Mouse (Mus musculus): Measurements from ENCODE around the gene Npepl1. TPM values are rescaled to one million over a fixed set of nuclear protein-coding genes. Genes with fewer than 3 reads are reported as not detected.

Npepl1 gene
- polyA plus RNA-seq (2015; fragmentation: Nextera tagmentation; extraction: Ambion mirVana): 66.8 and 74.4 TPM in 2 replicates

- WGBS: 3% methylated on average over 77 of the region's 90 CpGs
- Histone ChIP-seq H3K4me3 (replicated peaks) (peak within 1 kb of the TSS; percentile 58), H3K27me3 (no peaks in the 10 kb centered on the region)
Measured at GRCm38 (mm10) chr2:174109991-174110782, at the start of gene Npepl1. Gene Npepl1, plus strand, starts transcription at chr2:174110349.

GRCm38 (mm10) chr2:174061219-174061618, 48.9 kb upstream of the Npepl1 start:
- no peaks in the 10 kb centered on the region for H3K27me3 ChIP-seq
- no peak for ATAC-seq (ENCODE audit: insufficient number of reproducible peaks, low FRiP score, low TSS enrichment, low read depth)
- H3K9me3 ChIP-seq (replicated peaks): no peaks in the 10 kb centered on the region
- H3K4me1 ChIP-seq: peaks cover 35% of the 10 kb centered on the region
- H3K4me3 ChIP-seq (replicated peaks): no peak overlapping the region
- H3K36me3 ChIP-seq: no peaks in the 10 kb centered on the region
- no peak overlapping the region for H3K9ac ChIP-seq
- no peak overlapping the region for H3K4me2 ChIP-seq (replicated peaks)
- no peak overlapping the region for H3K27ac ChIP-seq (replicated peaks)
- WGBS: 64% methylated on average over 2 of the region's 2 CpGs

More at GRCm38 (mm10) chr2:174109991-174110782, at the start of gene Npepl1:
- H3K9me3 ChIP-seq (replicated peaks): no peaks in the 10 kb centered on the region
- peak within 1 kb of the TSS; percentile 81 for H3K9ac ChIP-seq
- peak; percentile 86 for ATAC-seq (ENCODE audit: insufficient number of reproducible peaks, low FRiP score, low TSS enrichment, low read depth)
- peak within 1 kb of the TSS; percentile 76 for H3K27ac ChIP-seq (replicated peaks)
- peak within 1 kb of the TSS; percentile 69 for H3K4me2 ChIP-seq (replicated peaks)
- peaks cover 18% of the 10 kb centered on the region for H3K36me3 ChIP-seq
- peaks cover 22% of the 10 kb centered on the region for H3K4me1 ChIP-seq

- Histone ChIP-seq H3K36me3 (no peaks in the 10 kb centered on the region), H3K4me3 (replicated peaks) (no peak overlapping the region), H3K9me3 (replicated peaks) (no peaks in the 10 kb centered on the region), H3K4me1 (peaks cover 26% of the 10 kb centered on the region), H3K27ac (replicated peaks) (peak overlapping the region; percentile 71), H3K27me3 (no peaks in the 10 kb centered on the region), H3K4me2 (replicated peaks) (no peak overlapping the region), H3K9ac (no peak overlapping the region)
- no peak for ATAC-seq (ENCODE audit: insufficient number of reproducible peaks, low FRiP score, low TSS enrichment, low read depth)
- WGBS: 63% methylated on average over 6 of the region's 6 CpGs
Measured at GRCm38 (mm10) chr2:174063074-174063473, 47.1 kb upstream of the Npepl1 start.

- ATAC-seq (ENCODE audit: insufficient number of reproducible peaks, low FRiP score, low TSS enrichment, low read depth): peak; percentile 31; the same call in 1 of the 2 replicates
- Histone ChIP-seq H3K4me3 (replicated peaks) (no peak overlapping the region), H3K27ac (replicated peaks) (peak overlapping the region; percentile 71), H3K36me3 (no peaks in the 10 kb centered on the region), H3K9me3 (replicated peaks) (no peaks in the 10 kb centered on the region), H3K4me2 (replicated peaks) (no peak overlapping the region), H3K4me1 (peaks cover 21% of the 10 kb centered on the region), H3K9ac (no peak overlapping the region), H3K27me3 (no peaks in the 10 kb centered on the region)
- WGBS: 56% methylated on average over 9 of the region's 9 CpGs
Measured at GRCm38 (mm10) chr2:174063527-174064211, 46.5 kb upstream of the Npepl1 start.

- Histone ChIP-seq H3K4me2 (replicated peaks) (no peak overlapping the region), H3K36me3 (no peaks in the 10 kb centered on the region), H3K9ac (no peak overlapping the region), H3K4me1 (peaks cover 14% of the 10 kb centered on the region; the same call in 1 of the 2 replicates), H3K4me3 (replicated peaks) (no peak overlapping the region), H3K9me3 (replicated peaks) (no peaks in the 10 kb centered on the region), H3K27me3 (no peaks in the 10 kb centered on the region), H3K27ac (replicated peaks) (no peak overlapping the region)
- 68% methylated on average over 6 of the region's 6 CpGs for WGBS
- no peak for ATAC-seq (ENCODE audit: insufficient number of reproducible peaks, low FRiP score, low TSS enrichment, low read depth)
Measured at GRCm38 (mm10) chr2:174067793-174068419, 42.2 kb upstream of the Npepl1 start.

- Histone ChIP-seq H3K9me3 (replicated peaks) (no peaks in the 10 kb centered on the region), H3K4me2 (replicated peaks) (no peak overlapping the region), H3K9ac (no peak overlapping the region), H3K4me1 (peaks cover 15% of the 10 kb centered on the region), H3K4me3 (replicated peaks) (no peak overlapping the region), H3K27me3 (no peaks in the 10 kb centered on the region), H3K27ac (replicated peaks) (no peak overlapping the region), H3K36me3 (no peaks in the 10 kb centered on the region)
- 54% methylated on average over 3 of the region's 3 CpGs for WGBS
- no peak for ATAC-seq (ENCODE audit: insufficient number of reproducible peaks, low FRiP score, low TSS enrichment, low read depth)
Measured at GRCm38 (mm10) chr2:174069532-174070049, 40.6 kb upstream of the Npepl1 start.

GRCm38 (mm10) chr2:174071406-174071805, 38.7 kb upstream of the Npepl1 start:
- Histone ChIP-seq H3K9ac (no peak overlapping the region), H3K4me1 (peaks cover 28% of the 10 kb centered on the region), H3K36me3 (no peaks in the 10 kb centered on the region), H3K4me2 (replicated peaks) (no peak overlapping the region), H3K9me3 (replicated peaks) (no peaks in the 10 kb centered on the region), H3K4me3 (replicated peaks) (no peak overlapping the region), H3K27me3 (no peaks in the 10 kb centered on the region), H3K27ac (replicated peaks) (no peak overlapping the region)
- ATAC-seq (ENCODE audit: insufficient number of reproducible peaks, low FRiP score, low TSS enrichment, low read depth): no peak
- WGBS: 77% methylated on average over 5 of the region's 5 CpGs

GRCm38 (mm10) chr2:174073156-174073790, 36.9 kb upstream of the Npepl1 start:
- ATAC-seq (ENCODE audit: insufficient number of reproducible peaks, low FRiP score, low TSS enrichment, low read depth): no peak
- H3K9ac ChIP-seq: no peak overlapping the region
- WGBS: 50% methylated on average over 5 of the region's 5 CpGs
- H3K27ac ChIP-seq (replicated peaks): peak overlapping the region; percentile 83
- H3K4me1 ChIP-seq: peaks cover 41% of the 10 kb centered on the region
- no peaks in the 10 kb centered on the region for H3K27me3 ChIP-seq
- no peaks in the 10 kb centered on the region for H3K9me3 ChIP-seq (replicated peaks)
- no peak overlapping the region for H3K4me3 ChIP-seq (replicated peaks)
- no peaks in the 10 kb centered on the region for H3K36me3 ChIP-seq
- H3K4me2 ChIP-seq (replicated peaks): no peak overlapping the region

GRCm38 (mm10) chr2:174074621-174075020, 35.5 kb upstream of the Npepl1 start:
- H3K4me1 ChIP-seq: peaks cover 41% of the 10 kb centered on the region
- ATAC-seq (ENCODE audit: insufficient number of reproducible peaks, low FRiP score, low TSS enrichment, low read depth): no peak
- no peaks in the 10 kb centered on the region for H3K27me3 ChIP-seq
- H3K4me3 ChIP-seq (replicated peaks): peak overlapping the region; percentile 91
- H3K27ac ChIP-seq (replicated peaks): peak overlapping the region; percentile 98
- peak overlapping the region; percentile 85 for H3K4me2 ChIP-seq (replicated peaks)
- H3K9me3 ChIP-seq (replicated peaks): no peaks in the 10 kb centered on the region
- H3K36me3 ChIP-seq: no peaks in the 10 kb centered on the region
- peak overlapping the region; percentile 34 for H3K9ac ChIP-seq
- WGBS: 0% methylated on average over 7 of the region's 13 CpGs

- Histone ChIP-seq H3K36me3 (no peaks in the 10 kb centered on the region), H3K27me3 (no peaks in the 10 kb centered on the region), H3K27ac (replicated peaks) (peak overlapping the region; percentile 98), H3K4me3 (replicated peaks) (peak overlapping the region; percentile 91), H3K9me3 (replicated peaks) (no peaks in the 10 kb centered on the region), H3K4me2 (replicated peaks) (peak overlapping the region; percentile 85), H3K9ac (peak overlapping the region; percentile 34), H3K4me1 (peaks cover 41% of the 10 kb centered on the region)
- no peak for ATAC-seq (ENCODE audit: insufficient number of reproducible peaks, low FRiP score, low TSS enrichment, low read depth)
- 4% methylated on average over 22 of the region's 22 CpGs for WGBS
Measured at GRCm38 (mm10) chr2:174075072-174075570, 35.0 kb upstream of the Npepl1 start.
